Mouse (Mus musculus) kidney, adult 9 months (tissue): Measurements from ENCODE around the gene Gtf2a2.
"Not testable (repeated sequence)": the region's sequence is repeated elsewhere in the genome, so short reads cannot be mapped to it uniquely, and the experiment has no call there.

Source experiments
- DNase-seq: peaks from one replicate; pipeline ENCODE4 v3.0.0; 2022

The Gtf2a2 gene

DNA sequence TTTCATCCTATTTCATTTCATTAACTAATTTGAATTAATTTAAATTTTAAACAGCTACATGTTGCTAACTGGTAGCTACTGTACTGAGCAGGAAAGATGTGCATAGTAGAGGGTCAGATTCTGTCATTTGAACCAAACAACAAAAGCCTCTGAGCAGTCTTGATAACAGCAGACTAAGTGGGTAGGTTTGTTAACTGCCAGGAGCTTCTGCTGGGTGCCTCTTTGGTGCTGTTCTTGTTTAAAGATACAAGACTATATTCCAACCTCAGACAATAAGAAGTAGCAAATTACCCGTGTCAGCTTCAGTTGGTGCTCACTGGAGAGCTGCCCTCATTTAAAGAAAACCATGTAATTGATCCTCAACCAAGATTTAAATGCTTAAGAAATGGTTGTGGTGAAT lies 9.3 kb downstream of the Gtf2a2 start:
- DNase-seq = no peak

GRCm38 (mm10) chr9:70022083-70022482 lies 9.7 kb downstream of the Gtf2a2 start:
- no peak for DNase-seq

GRCm38 (mm10) chr9:70023615-70024014 lies 11.3 kb downstream of the Gtf2a2 start:
- not testable (repeated sequence) for DNase-seq

DNA sequence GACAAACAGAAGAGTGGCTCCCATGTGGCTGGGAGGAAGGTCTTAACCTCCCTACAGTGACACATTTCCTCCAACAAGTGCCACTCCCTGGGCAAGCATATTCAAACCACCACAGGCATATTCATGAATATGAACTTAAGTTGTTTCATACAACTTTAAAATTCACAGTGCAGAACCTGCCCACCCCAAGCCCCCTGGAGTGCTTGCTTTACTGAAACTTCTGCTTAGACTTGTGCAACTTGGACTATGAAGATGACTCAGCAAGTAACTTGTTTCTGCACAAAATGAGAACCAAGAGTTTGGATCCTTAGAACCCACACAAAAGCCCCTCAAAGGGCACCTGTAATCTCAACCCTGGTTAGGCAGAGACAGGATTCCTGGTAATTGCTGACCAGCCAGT lies 12.3 kb downstream of the Gtf2a2 start:
- DNase-seq = no peak

DNA sequence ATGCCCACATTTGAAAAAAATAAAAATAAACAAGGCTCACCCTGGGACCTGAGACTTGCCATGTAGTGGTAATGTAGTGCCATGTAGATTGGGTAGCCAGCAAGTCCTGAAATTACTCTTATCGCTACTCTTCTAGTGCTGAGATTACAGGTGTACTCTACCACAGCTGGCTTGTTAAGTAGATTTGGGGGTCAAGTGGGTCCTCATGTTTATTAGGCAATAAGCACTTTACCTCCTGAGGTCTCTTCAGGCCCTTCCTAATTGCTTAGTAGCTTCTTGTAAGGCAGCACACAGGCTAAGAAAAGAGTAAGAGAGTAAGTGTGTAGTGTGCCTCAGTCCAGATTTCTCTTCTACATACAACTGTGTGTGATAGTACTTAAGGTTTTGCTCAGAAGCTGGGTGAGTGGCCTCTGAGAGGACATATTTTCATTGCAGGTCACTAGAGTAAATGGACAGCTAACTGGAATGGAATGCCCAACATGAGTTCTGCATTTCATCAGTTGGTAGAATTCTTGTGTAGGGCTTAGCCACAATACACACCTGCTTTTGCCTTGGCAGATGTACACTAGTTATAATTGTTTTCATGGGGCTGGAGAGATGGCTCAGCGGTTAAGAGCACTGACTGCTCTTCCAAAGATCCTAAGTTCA lies 13.1 kb downstream of the Gtf2a2 start:
- no peak for DNase-seq

GRCm38 (mm10) chr9:70032167-70032566 lies 19.8 kb downstream of the Gtf2a2 start:
- DNase-seq = no peak

- DNase-seq = peak; percentile 60
Observed at GRCm38 (mm10) chr9:70033056-70033455, 20.7 kb downstream of the Gtf2a2 start.

DNA sequence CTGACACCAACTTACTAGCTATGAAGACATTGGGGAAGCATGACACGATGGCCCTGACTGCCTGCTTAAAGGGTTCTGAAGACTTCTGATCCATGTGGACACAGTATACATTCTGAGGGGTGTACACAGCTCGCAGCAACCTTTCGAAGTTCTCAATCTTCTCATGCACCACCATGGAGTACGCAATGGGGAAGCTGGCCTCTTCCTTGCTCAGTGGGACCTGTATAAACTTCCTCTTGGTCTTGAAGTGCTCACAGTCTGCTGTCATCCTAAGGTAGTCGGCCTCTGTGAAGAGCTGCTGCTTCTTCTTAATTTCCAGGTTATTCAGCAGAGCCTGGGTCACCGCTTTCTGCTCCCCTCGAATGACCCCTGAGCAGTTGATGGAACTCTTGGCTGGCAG lies 22.4 kb downstream of the Gtf2a2 start:
- DNase-seq = no peak

- no peak for DNase-seq
Observed at GRCm38 (mm10) chr9:70036646-70037045, 24.3 kb downstream of the Gtf2a2 start.

DNA sequence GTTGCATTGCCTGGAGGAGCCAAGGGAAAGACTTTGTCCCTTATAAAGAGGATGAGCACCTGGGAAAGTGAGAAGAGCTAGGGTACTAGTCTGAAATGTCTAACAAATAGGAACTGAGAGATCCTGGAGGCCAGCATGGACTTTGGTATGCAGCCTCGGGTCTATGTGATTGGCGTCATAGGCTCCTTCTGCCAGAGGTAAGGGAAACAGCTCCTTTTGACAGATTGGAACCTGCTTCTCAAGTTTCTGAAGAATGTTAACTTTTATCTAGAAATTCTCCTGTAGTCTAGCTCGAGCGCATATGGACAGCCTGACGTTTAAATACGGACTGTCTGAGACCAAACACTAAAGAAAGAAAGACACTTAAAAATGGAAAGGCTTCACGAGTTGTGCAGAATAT lies 25.6 kb downstream of the Gtf2a2 start, which contains the start of gene Gcnt3:
Gene Gcnt3 (minus strand): TSS at position 101 of the 400 bp plus-strand sequence.
- DNase-seq = no peak

DNA sequence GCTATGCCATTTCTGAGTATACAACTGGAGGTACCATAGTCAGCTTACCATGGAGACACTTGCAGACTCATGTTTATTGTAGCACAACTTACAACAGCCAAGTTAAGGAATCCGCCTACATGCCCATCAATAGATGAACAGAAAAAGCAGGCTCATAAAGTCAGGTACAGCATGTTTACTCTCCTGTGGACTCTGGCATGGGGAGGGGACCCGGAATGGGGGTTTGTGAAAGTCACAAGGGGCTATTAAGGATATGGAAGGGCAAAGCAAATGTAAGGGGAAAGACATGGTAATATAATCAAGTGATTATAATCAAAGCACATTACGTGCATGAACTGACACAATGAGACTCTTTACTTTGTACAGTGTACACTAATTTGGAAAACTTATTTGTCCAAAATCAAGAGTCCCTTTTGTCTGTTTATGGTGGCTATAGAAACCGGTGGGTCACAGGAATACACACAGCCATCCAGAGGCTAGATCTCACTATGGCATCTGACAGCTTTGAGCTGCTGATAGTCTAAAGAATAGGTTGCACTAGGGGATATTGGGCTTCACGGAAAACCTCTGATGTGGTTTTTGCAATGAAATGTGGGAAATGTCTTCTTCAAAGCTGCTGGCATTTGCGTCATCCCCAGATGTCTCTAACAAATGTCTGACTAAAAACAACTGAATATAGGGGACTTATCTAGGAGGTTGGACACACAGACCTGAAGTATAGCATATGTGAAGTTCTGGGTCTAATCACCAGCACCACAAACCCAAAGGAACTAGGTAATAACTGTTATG lies 27.4 kb downstream of the Gtf2a2 start:
- no peak for DNase-seq

DNA sequence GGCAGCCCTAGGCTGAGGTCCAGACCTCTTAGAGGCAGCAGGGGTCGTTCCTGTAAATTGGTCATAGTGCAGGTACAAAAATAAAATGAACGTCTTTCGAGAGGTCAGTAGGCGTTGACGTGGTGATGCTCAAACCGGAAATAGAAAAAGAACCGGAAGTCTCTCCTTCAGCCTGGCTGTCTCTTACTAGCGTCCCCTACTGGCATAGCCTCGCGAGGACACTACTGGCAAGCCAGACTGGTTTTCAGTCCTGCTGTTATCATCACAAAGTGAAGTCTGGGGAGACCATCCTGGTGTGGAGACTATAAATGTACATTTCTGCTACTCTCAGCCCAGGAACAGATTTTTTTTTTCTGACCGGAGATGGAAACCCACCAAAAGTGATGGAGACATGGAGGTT lies 28.2 kb downstream of the Gtf2a2 start:
- DNase-seq = no peak

DNA sequence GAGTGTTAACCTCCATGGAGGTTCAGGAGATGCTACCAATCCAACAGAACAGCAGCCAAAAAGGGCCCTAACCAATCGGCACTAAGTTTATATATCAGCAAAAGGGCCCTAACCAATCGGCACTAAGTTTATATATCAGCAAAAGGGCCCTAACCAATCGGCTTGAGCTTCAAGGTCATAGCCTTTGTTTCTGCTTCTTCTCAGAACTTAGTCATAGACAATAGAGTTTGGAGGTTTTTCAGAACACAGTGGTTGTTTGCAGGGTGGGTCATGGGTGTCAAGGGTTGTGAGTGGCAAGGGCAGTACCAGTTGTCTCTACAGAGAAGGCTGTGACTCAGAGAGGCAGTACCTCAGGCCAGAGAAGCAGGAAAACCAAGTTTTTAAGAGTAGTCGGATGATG lies 29.8 kb downstream of the Gtf2a2 start:
- no peak for DNase-seq

DNA sequence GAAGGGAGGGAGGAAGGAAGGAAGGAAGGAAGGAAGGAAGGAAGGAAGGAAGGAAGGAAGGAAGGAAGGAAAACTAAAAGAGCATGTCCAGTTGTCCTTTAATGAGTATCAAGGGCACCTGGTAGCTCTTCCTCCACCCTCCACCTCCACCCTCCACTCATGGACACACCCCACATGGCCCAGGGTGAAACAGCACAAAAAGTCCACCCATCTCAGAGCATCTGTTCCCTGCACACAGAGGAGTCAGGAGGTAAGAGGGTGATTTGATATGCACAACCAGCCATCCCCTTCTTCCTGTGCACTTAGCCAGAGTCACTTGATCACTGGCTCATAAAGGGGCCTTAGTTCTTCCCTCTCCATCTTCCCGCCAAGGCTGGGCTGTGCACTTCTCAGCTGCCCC lies 30.6 kb downstream of the Gtf2a2 start:
- no peak for DNase-seq

GRCm38 (mm10) chr9:70044865-70045264 lies 32.5 kb downstream of the Gtf2a2 start:
- no peak for DNase-seq

DNA sequence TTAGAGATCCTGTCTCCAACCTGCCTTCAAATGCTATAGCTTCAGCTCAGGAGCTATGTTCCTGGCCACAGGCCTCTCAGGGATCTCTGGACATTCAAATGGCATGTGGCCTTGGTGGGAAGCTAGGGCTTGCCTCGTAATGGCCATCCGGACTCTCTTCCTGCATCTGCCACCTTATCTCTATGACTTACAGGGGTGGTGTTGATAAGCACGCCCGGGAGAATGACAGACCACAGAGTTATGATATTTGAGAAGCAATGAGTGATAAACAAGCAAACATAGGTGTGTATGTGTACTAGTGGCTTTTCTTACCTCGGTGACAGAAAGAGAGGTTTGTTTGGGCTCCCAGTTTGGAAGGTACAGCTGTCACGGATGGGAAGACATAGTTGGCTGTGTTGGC lies 33.9 kb downstream of the Gtf2a2 start:
- DNase-seq = no peak

- no peak for DNase-seq
Observed at GRCm38 (mm10) chr9:70047839-70048238, 35.5 kb downstream of the Gtf2a2 start.

DNA sequence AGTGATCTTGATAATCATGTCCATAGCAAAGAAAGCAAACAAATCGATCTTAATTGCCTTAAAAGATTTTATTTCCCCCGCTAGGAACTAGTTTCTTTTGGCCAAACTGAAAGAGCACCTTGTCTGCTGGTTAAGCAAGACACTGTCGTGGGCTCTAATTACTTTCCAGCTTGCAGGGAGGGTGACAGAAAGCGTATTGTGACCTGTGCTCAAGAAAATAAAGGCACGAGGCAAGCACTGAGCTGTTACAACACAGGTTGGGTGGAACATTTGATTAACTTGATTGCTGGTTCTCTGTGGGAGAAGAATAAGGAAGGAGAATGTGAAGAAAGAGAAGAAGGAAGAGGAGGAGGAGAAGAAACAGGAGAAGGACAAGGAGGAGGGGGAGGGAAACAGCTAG lies 35.9 kb downstream of the Gtf2a2 start:
- DNase-seq = no peak

- DNase-seq = peak; percentile 32
Observed at GRCm38 (mm10) chr9:70048751-70049415, 36.5 kb downstream of the Gtf2a2 start.

GRCm38 (mm10) chr9:70049416-70049783 lies 37.0 kb downstream of the Gtf2a2 start:
- DNase-seq = no peak

DNA sequence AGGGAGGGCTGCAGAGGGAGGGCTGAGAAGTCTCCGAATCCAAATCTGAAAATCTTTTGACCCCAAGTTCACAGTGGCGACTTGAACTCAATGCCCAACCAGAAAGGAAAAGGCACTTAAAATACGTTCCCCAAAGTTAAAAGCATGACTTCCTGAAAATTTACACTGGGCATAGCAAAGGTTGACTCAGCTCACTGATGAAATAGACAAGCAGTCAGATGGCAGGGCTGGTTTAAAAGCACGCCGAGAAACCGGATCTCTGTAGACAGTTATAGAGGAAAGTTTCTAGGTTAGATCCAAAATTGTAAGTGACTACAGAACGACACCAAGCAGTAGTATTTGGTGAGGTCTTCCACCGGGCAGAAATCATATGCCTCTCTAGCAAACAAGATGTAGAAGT lies 37.5 kb downstream of the Gtf2a2 start:
- DNase-seq = no peak

GRCm38 (mm10) chr9:70052730-70053129 lies 40.4 kb downstream of the Gtf2a2 start:
- DNase-seq = peak; percentile 58

- no peak for DNase-seq
Observed at GRCm38 (mm10) chr9:70053411-70053810, 41.1 kb downstream of the Gtf2a2 start.

- no peak for DNase-seq
Observed at GRCm38 (mm10) chr9:70062012-70062411, 49.7 kb downstream of the Gtf2a2 start.
